Mouse (Mus musculus): Measurements from ENCODE around the gene Ranbp3.

GRCm38 (mm10) chr17:56627530-56628277, 45.4 kb upstream of the Ranbp3 start, which contains the start of gene Catsperd:
- TF ChIP-seq CTCF (IDR thresholded peaks at IDR 0.05 in 2 of 3, conservative IDR thresholded peaks at IDR 0.05 in 1 of 3; ENCODE audit: control insufficient read depth in 1 of 3, insufficient read depth in 1 of 3, low read depth in 2 of 3, low read length in 3 of 3, poor library complexity in 1 of 3, severe bottlenecking in 1 of 3), result no peak
- no peak for TF ChIP-seq ZNF384 (IDR thresholded peaks at IDR 0.05; ENCODE audit: low read depth, low read length)
- no peak for TF ChIP-seq TAL1 (IDR thresholded peaks at IDR 0.05; ENCODE audit: low read length)

All from MEL (cell line).